Mouse (Mus musculus) lung, postnatal 0 days (tissue): ENCODE data around the gene Fam189b. TPM values are rescaled to one million over a fixed set of nuclear protein-coding genes. Genes with fewer than 3 reads are reported as not detected.
A peak's percentile ranks its signal among the peaks of the same experiment; 100 is the strongest.

Experiments used
- ATAC-seq: fragments of 200-750 bp; cut with Nextera tagmentation; 2 replicates; pipeline ENCODE4 v1.8.0; 2017; ENCODE audit warnings: moderate library complexity
- DNase-seq: peaks from one replicate; pipeline ENCODE4 v3.0.0-alpha.2; 2016; ENCODE audit warnings: low spot score
- H3K27ac ChIP-seq: fragments of 300-500 bp; sonication (generic); 2 replicates; pipeline ENCODE4 v1.5.1; 2014; ENCODE audit warnings: antibody characterized with exemption, mild to moderate bottlenecking, low read length, mixed read lengths
- H3K27me3 ChIP-seq: fragments of 300-500 bp; sonication (generic); replicated peaks from 2 replicates; pipeline ENCODE4 v1.6.1; 2014; ENCODE audit warnings: low read length, mixed read lengths; ENCODE audit not compliant: insufficient read depth
- H3K36me3 ChIP-seq: fragments of 300-500 bp; sonication (generic); 2 replicates; pipeline ENCODE4 v1.6.1; 2014; ENCODE audit warnings: low read length, mixed read lengths; ENCODE audit not compliant: insufficient read depth
- H3K4me1 ChIP-seq: fragments of 300-500 bp; sonication (generic); 2 replicates; pipeline ENCODE4 v1.6.1; 2014; ENCODE audit warnings: antibody characterized with exemption, low read depth, low read length, mixed read lengths; ENCODE audit not compliant: insufficient read depth
- H3K4me2 ChIP-seq: fragments of 300-500 bp; sonication (generic); replicated peaks from 2 replicates; pipeline ENCODE4 v1.6.1; 2014; ENCODE audit warnings: low read depth, mild to moderate bottlenecking, low read length, moderate library complexity, mixed read lengths
- H3K4me3 ChIP-seq: fragments of 300-500 bp; sonication (generic); 2 replicates; pipeline ENCODE4 v1.5.1; 2014; ENCODE audit warnings: low read depth, low read length
- H3K9ac ChIP-seq: fragments of 300-500 bp; sonication (generic); replicated peaks from 2 replicates; pipeline ENCODE4 v1.6.1; 2014; ENCODE audit warnings: low read depth, mild to moderate bottlenecking
- H3K9me3 ChIP-seq: fragments of 300-500 bp; sonication (generic); 2 replicates; pipeline ENCODE4 v1.6.1; 2016; ENCODE audit warnings: low read length, mixed read lengths
- CTCF ChIP-seq: IDR thresholded peaks from 2 replicates; pipeline ENCODE4 v1.5.1; 2016; ENCODE audit warnings: antibody characterized with exemption, mild to moderate bottlenecking
- EP300 ChIP-seq: IDR thresholded peaks from 2 replicates; pipeline ENCODE4 v1.6.1; 2016; ENCODE audit warnings: antibody characterized with exemption, mild to moderate bottlenecking, control low read depth
- WGBS: fragments of 180-500 bp; shearing (Covaris S2); extraction: QIAGEN DNeasy Blood & Tissue Kit; methylation state at CpG from one replicate; pipeline ENCODE4 v1.1.7; 2014; 5-methylcytosine and 5-hydroxymethylcytosine counted together
- polyA plus RNA-seq: library from polyadenylated mRNA; unstranded; fragments of >200 nt; fragmentation: Nextera tagmentation; extraction: Ambion mirVana; gene quantifications from 2 replicates; pipeline ENCODE4 v1.2.1, GENCODE M21; 2015

Gene Fam189b
- polyA plus RNA-seq, 1 experiment from 2014 or later, result 6.6 TPM

- TF ChIP-seq EP300, result no peak
- no peak for TF ChIP-seq CTCF
- no peak for DNase-seq
- Histone ChIP-seq H3K27ac (no peak overlapping the region), H3K9ac (no peak overlapping the region), H3K9me3 (no peaks in the 10 kb centered on the region), H3K4me3 (no peak overlapping the region), H3K27me3 (no peaks in the 10 kb centered on the region), H3K4me1 (peaks cover 4% of the 10 kb centered on the region), H3K36me3 (peaks cover 35% of the 10 kb centered on the region), H3K4me2 (no peak overlapping the region)
- WGBS, result 89% methylated on average over 13 of the region's 13 CpGs
- ATAC-seq, result no peak
Measured at GRCm38 (mm10) chr3:89208075-89208657, 25.2 kb downstream of the Fam189b start.

- no peaks in the 10 kb centered on the region for H3K27me3 ChIP-seq
- H3K4me3 ChIP-seq, result no peak overlapping the region
- peaks cover 35% of the 10 kb centered on the region for H3K36me3 ChIP-seq
- DNase-seq, result no peak
- WGBS, result 78% methylated on average over 6 of the region's 6 CpGs
- H3K9ac ChIP-seq, result no peak overlapping the region
- H3K4me1 ChIP-seq, result peaks cover 4% of the 10 kb centered on the region; the same call in 1 of the 2 replicates
- H3K4me2 ChIP-seq, result no peak overlapping the region
- H3K27ac ChIP-seq, result no peak overlapping the region
- no peak for ATAC-seq
- no peak for TF ChIP-seq CTCF
- no peak for TF ChIP-seq EP300
- no peaks in the 10 kb centered on the region for H3K9me3 ChIP-seq
Measured at GRCm38 (mm10) chr3:89208736-89209135, 25.8 kb downstream of the Fam189b start.

GRCm38 (mm10) chr3:89209731-89210130, 26.8 kb downstream of the Fam189b start:
- WGBS, result 94% methylated on average over 7 of the region's 7 CpGs
- no peak for DNase-seq

GRCm38 (mm10) chr3:89210162-89210561, 27.2 kb downstream of the Fam189b start:
- Histone ChIP-seq H3K36me3 (peaks cover 31% of the 10 kb centered on the region), H3K27me3 (no peaks in the 10 kb centered on the region), H3K4me2 (no peak overlapping the region), H3K9ac (no peak overlapping the region), H3K9me3 (no peaks in the 10 kb centered on the region), H3K4me3 (no peak overlapping the region), H3K4me1 (peaks cover 6% of the 10 kb centered on the region; the same call in 1 of the 2 replicates), H3K27ac (no peak overlapping the region)
- no peak for DNase-seq
- no peak for TF ChIP-seq CTCF
- TF ChIP-seq EP300, result no peak
- whole genome bisulfite sequencing, result 52% methylated on average over 13 of the region's 13 CpGs
- ATAC-seq, result no peak

More at GRCm38 (mm10) chr3:89209731-89210130, 26.8 kb downstream of the Fam189b start:
- no peak overlapping the region for H3K4me3 ChIP-seq
- no peak for TF ChIP-seq EP300
- no peak for TF ChIP-seq CTCF
- peaks cover 32% of the 10 kb centered on the region for H3K36me3 ChIP-seq
- no peaks in the 10 kb centered on the region for H3K9me3 ChIP-seq
- H3K27ac ChIP-seq, result no peak overlapping the region
- no peak for ATAC-seq
- H3K27me3 ChIP-seq, result no peaks in the 10 kb centered on the region
- peaks cover 4% of the 10 kb centered on the region; the same call in 1 of the 2 replicates for H3K4me1 ChIP-seq
- H3K4me2 ChIP-seq, result no peak overlapping the region
- H3K9ac ChIP-seq, result no peak overlapping the region

- H3K4me3 ChIP-seq, result no peak overlapping the region
- ATAC-seq, result no peak
- TF ChIP-seq EP300 (no peak), CTCF (no peak)
- H3K9me3 ChIP-seq, result no peaks in the 10 kb centered on the region
- peaks cover 11% of the 10 kb centered on the region; the same call in 1 of the 2 replicates for H3K4me1 ChIP-seq
- no peak overlapping the region for H3K4me2 ChIP-seq
- 60% methylated on average over 7 of the region's 7 CpGs for WGBS
- no peaks in the 10 kb centered on the region for H3K27me3 ChIP-seq
- H3K9ac ChIP-seq, result no peak overlapping the region
- H3K36me3 ChIP-seq, result peaks cover 28% of the 10 kb centered on the region
- H3K27ac ChIP-seq, result no peak overlapping the region
- DNase-seq, result no peak
Measured at GRCm38 (mm10) chr3:89210731-89211130, 27.8 kb downstream of the Fam189b start.

- Histone ChIP-seq H3K36me3 (0 out of 2 replicates have a peak, but pooled peaks cover 5% of the 10 kb centered on the region), H3K27me3 (no peaks in the 10 kb centered on the region), H3K4me3 (peak overlapping the region; percentile 59), H3K27ac (peak overlapping the region; percentile 94), H3K4me1 (peaks cover 12% of the 10 kb centered on the region; the same call in 1 of the 2 replicates), H3K9me3 (no peaks in the 10 kb centered on the region), H3K4me2 (peak overlapping the region; percentile 69), H3K9ac (peak overlapping the region; percentile 51)
- ATAC-seq, result peak; percentile 90
- TF ChIP-seq EP300, result no peak; the same call in 1 of the 2 replicates
- TF ChIP-seq CTCF, result no peak
- peak; percentile 98 for DNase-seq
- under 1% methylated on average over 61 of the region's 69 CpGs for WGBS
Measured at GRCm38 (mm10) chr3:89213803-89214530, 31.0 kb downstream of the Fam189b start.
